In the genomic region with DNA sequence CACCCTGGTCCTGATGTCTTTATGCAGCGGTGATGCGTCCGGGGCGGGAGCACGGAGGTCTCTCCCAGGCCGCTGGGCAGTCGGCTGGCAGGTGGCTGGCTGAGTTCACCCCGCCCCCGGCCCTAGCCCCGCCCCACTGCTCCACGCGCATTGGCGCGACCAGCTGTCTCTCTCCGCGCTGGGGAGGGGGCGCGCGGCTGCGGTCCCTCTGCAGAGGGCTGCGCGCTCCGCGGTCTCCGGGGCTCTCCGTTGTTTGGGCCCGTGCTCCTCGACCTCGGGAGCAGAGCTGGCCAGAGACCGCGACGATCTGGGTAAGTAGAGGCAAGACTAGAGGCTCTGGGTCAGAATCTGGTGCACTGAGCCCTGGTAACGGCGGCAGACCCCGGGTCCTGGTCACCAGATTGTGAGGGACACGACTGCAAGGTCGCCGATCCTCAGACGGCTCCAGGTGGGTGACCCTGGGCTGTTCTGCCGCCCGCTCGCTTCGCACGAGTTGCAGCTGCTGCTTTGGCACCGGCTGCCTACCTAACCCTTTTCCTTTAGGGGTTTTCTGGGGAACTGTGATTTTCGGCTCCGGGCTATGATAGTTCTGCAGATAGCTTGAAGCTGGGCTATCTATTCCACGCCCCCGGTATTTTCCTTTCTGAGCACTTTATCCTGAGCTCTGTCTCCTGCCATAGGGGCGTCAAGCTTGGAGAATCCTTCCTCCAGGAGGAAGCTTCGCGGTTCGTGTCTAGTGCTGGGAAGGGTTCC, we compare ENCODE assay signal across 8 mouse cellular contexts. TPM values are rescaled to one million over a fixed set of nuclear protein-coding genes. Genes with fewer than 3 reads are reported as not detected.
DNase-seq lines count a peak whose midpoint lies in the region; ATAC-seq and TF ChIP-seq lines count a peak whose summit lies in the region.

A gene (plus strand): TSS at position 213 of the 753 bp plus-strand sequence.

- H3K9ac ChIP-seq in heart, postnatal 0 days (replicated peaks; ENCODE audit: low read depth, low read length) = peak within 1 kb of the TSS; percentile 52

- H3K27me3 ChIP-seq in E14TG2a.4 (ENCODE audit: insufficient read depth, low read length) = peaks cover 22% of the 10 kb centered on the region
- H3K27me3 ChIP-seq in heart, postnatal 0 days (ENCODE audit: control insufficient read depth, insufficient read depth, low read length) = no peaks in the 10 kb centered on the region

- 2% methylated on average over 52 of the region's 53 CpGs for WGBS in heart, postnatal 0 days

- H3K36me3 ChIP-seq in E14TG2a.4 (ENCODE audit: insufficient read depth, low read length) = peaks cover 58% of the 10 kb centered on the region
- H3K36me3 ChIP-seq in heart, postnatal 0 days (replicated peaks; ENCODE audit: control insufficient read depth, insufficient read depth, low read length) = peaks cover 13% of the 10 kb centered on the region; the same call in 1 of the 2 replicates

- TF ChIP-seq CTCF in E14TG2a.4 (conservative IDR thresholded peaks at IDR 0.05; ENCODE audit: low read length) = no peak
- no peak for TF ChIP-seq CTCF in embryonic fibroblast, embryonic 13.5 days (IDR thresholded peaks at IDR 0.05; ENCODE audit: borderline replicate concordance, insufficient read depth, low read length)
- no peak for TF ChIP-seq CTCF in heart, postnatal 0 days (IDR thresholded peaks at IDR 0.05; ENCODE audit: low read depth)

- no peak for TF ChIP-seq EP300 in heart, postnatal 0 days (IDR thresholded peaks at IDR 0.05; ENCODE audit: low read depth)

- H3K4me2 ChIP-seq in heart, postnatal 0 days (ENCODE audit: low read depth, low read length) = peak within 1 kb of the TSS; percentile 97

- no peak within 1 kb of the TSS for H3K27ac ChIP-seq in embryonic fibroblast, embryonic 13.5 days (ENCODE audit: insufficient read depth, low read length)
- H3K27ac ChIP-seq in heart, postnatal 0 days (ENCODE audit: low read depth) = no peak within 1 kb of the TSS

- no peaks in the 10 kb centered on the region for H3K9me3 ChIP-seq in E14TG2a.4 (ENCODE audit: low read length)
- H3K9me3 ChIP-seq in heart, postnatal 0 days (replicated peaks; ENCODE audit: control insufficient read depth, low read length) = no peaks in the 10 kb centered on the region

- peak; percentile 91 for ATAC-seq in heart, postnatal 0 days (ENCODE audit: insufficient read depth, low read depth)

- H3K4me1 ChIP-seq in E14TG2a.4 (replicated peaks; ENCODE audit: low read depth, low read length) = peaks cover 24% of the 10 kb centered on the region
- H3K4me1 ChIP-seq in embryonic fibroblast, embryonic 13.5 days (ENCODE audit: control insufficient read depth, insufficient read depth, low read length) = no peaks in the 10 kb centered on the region
- peaks cover 11% of the 10 kb centered on the region; the same call in 1 of the 2 replicates for H3K4me1 ChIP-seq in heart, postnatal 0 days (ENCODE audit: control insufficient read depth, insufficient read depth)

- no peak for TF ChIP-seq POLR2A in embryonic fibroblast, embryonic 13.5 days (IDR thresholded peaks at IDR 0.05; ENCODE audit: low read depth, low read length)

- peak within 1 kb of the TSS; percentile 84 for H3K4me3 ChIP-seq in E14TG2a.4 (replicated peaks; ENCODE audit: low read length)
- H3K4me3 ChIP-seq in embryonic fibroblast, embryonic 13.5 days (ENCODE audit: insufficient read depth, low read length) = peak within 1 kb of the TSS; percentile 43
- peak within 1 kb of the TSS; percentile 71 for H3K4me3 ChIP-seq in heart, postnatal 0 days (ENCODE audit: low read depth, low read length)

- DNase-seq in adrenal gland, postnatal 25 days = peak; percentile 74
- DNase-seq in heart, postnatal 0 days (ENCODE audit: low spot score) = peak; percentile 31
- DNase-seq in layer of hippocampus, postnatal 14 days (ENCODE audit: low spot score in 2 of 2) = peak; percentile 72 to 80
- peak; percentile 65 for DNase-seq in lung, postnatal 14 days
- peak; percentile 57 for DNase-seq in retina, postnatal 7 days (ENCODE audit: low read depth, low spot score)
- peak; percentile 23 for DNase-seq in urinary bladder, postnatal 25 days (ENCODE audit: low spot score)

RNA-seq across cellular contexts. Expression of the gene that starts here (rescaled TPM):
- 0.81 and 1.1 TPM in 2 replicates for total RNA-seq in adrenal gland, postnatal 25 days (2021)
- 0.68 TPM in 2 replicates for polyA plus RNA-seq in embryonic fibroblast, embryonic 13.5 days (2011; ENCODE audit: insufficient read length, low read depth, missing spikeins)
- total RNA-seq in heart, postnatal 0 days (2014; rRNA removed; ENCODE audit: low replicate concordance) = 0.50 and 3.7 TPM in 2 replicates
- 1.1 TPM in 2 replicates for polyA plus RNA-seq in heart, postnatal 0 days (2015; fragmentation: Nextera tagmentation; extraction: Ambion mirVana)
- total RNA-seq in layer of hippocampus, postnatal 14 days (2021) = 10 to 100 TPM; 57.5 to 60.4 TPM

Comparison
In these comparisons a context has a peak if more than half of its experiments do, and no peak if none do; other contexts are left out.
1. RNA of the gene that starts here (total RNA-seq): 57.5 to 60.4 TPM in layer of hippocampus, postnatal 14 days; 0.81 to 1.1 TPM in adrenal gland, postnatal 25 days and 0.50 to 3.7 TPM in heart, postnatal 0 days; every median in the first group is over 10 times any median in the second.
2. DNase-seq: peak in every context shown above with its lines; median percentile 76 in layer of hippocampus, postnatal 14 days; 74 in adrenal gland, postnatal 25 days; 65 in lung, postnatal 14 days; 57 in retina, postnatal 7 days; 31 in heart, postnatal 0 days; 23 in urinary bladder, postnatal 25 days.
3. Peak in every context shown above with its lines, with median percentiles within 50 percentile points of each other: H3K4me3 ChIP-seq.